10 mouse cellular contexts compared by ENCODE assay signal in genomic region chr11:98580301-98581121, GRCm38 (mm10). TPM values are rescaled to one million over a fixed set of nuclear protein-coding genes. Genes with fewer than 3 reads are reported as not detected.
DNase-seq lines count a peak whose midpoint lies in the region; ATAC-seq and TF ChIP-seq lines count a peak whose summit lies in the region.
"Had no signal": no experiment of that assay in that cellular context is flagged by ENCODE, and none has a peak within 500 bp of the region (broad histone marks: within the 10 kb centered on the region; RNA-seq: fewer than 3 reads in every experiment).

No protein-coding gene starts in this region.

- H3K9ac ChIP-seq in forebrain, embryonic 11.5 days (ENCODE audit: low read length) = no peak overlapping the region
- H3K9ac ChIP-seq in liver, embryonic 12.5 days = peak overlapping the region; percentile 95
- no peak overlapping the region for H3K9ac ChIP-seq in forebrain, postnatal 0 days

- H3K27me3 ChIP-seq in forebrain, embryonic 10.5 days (ENCODE audit: poor library complexity, severe bottlenecking) = no peaks in the 10 kb centered on the region
- no peaks in the 10 kb centered on the region for H3K27me3 ChIP-seq in forebrain, embryonic 11.5 days (ENCODE audit: control insufficient read depth, insufficient read depth, low read length)
- no peaks in the 10 kb centered on the region for H3K27me3 ChIP-seq in liver, embryonic 12.5 days (replicated peaks)
- H3K27me3 ChIP-seq in forebrain, postnatal 0 days (ENCODE audit: insufficient read depth, low read length) = no peaks in the 10 kb centered on the region

- TF ChIP-seq CTCF in forebrain, postnatal 0 days (IDR thresholded peaks at IDR 0.05; ENCODE audit: low read depth) = no peak

- no peaks in the 10 kb centered on the region for H3K9me3 ChIP-seq in forebrain, embryonic 10.5 days
- H3K9me3 ChIP-seq in forebrain, embryonic 11.5 days (ENCODE audit: control insufficient read depth, low read length) = no peaks in the 10 kb centered on the region
- H3K9me3 ChIP-seq in liver, embryonic 12.5 days (replicated peaks) = no peaks in the 10 kb centered on the region
- H3K9me3 ChIP-seq in forebrain, postnatal 0 days (ENCODE audit: low read length) = no peaks in the 10 kb centered on the region

- no peak for ATAC-seq in forebrain, embryonic 11.5 days (replicated peaks; ENCODE audit: low FRiP score)
- peak; percentile 76 for ATAC-seq in liver, embryonic 12.5 days
- ATAC-seq in monocyte, adult 5-6 weeks (replicated peaks; ENCODE audit: insufficient number of reproducible peaks, low FRiP score, low TSS enrichment, poor library complexity, severe bottlenecking) = no peak
- no peak for ATAC-seq in forebrain, postnatal 0 days

- H3K4me1 ChIP-seq in forebrain, embryonic 10.5 days = peaks cover 16% of the 10 kb centered on the region
- H3K4me1 ChIP-seq in forebrain, embryonic 11.5 days (replicated peaks; ENCODE audit: control insufficient read depth, insufficient read depth, low read length) = peaks cover 1% of the 10 kb centered on the region; the same call in 1 of the 2 replicates
- peaks cover 77% of the 10 kb centered on the region for H3K4me1 ChIP-seq in liver, embryonic 12.5 days
- H3K4me1 ChIP-seq in forebrain, postnatal 0 days (ENCODE audit: insufficient read depth) = peaks cover 1% of the 10 kb centered on the region; the same call in 1 of the 2 replicates

- DNase-seq in forebrain, embryonic 10.5 days (ENCODE audit: extremely low spot score, low spot score) = no peak
- no peak for DNase-seq in forebrain, embryonic 11.5 days (ENCODE audit: low spot score)
- peak; percentile 24 for DNase-seq in right cerebral cortex, postnatal 14 days
- DNase-seq in right cerebral cortex, postnatal 36 days (ENCODE audit: low spot score in 2 of 2) = no peak
- DNase-seq in forebrain, postnatal 0 days = no peak
- no peak for DNase-seq in cerebellum, postnatal 36 days

- H3K27ac ChIP-seq in forebrain, embryonic 10.5 days = peak overlapping the region; percentile 56; the same call in 1 of the 2 replicates
- H3K27ac ChIP-seq in forebrain, embryonic 11.5 days (ENCODE audit: low read depth, low read length) = no peak overlapping the region
- H3K27ac ChIP-seq in liver, embryonic 12.5 days = peak overlapping the region; percentile 99
- H3K27ac ChIP-seq in forebrain, postnatal 0 days (ENCODE audit: low read depth, low read length) = no peak overlapping the region

- H3K4me2 ChIP-seq in forebrain, embryonic 11.5 days (ENCODE audit: low read depth, low read length, severe bottlenecking) = no peak overlapping the region
- peak overlapping the region; percentile 96 for H3K4me2 ChIP-seq in liver, embryonic 12.5 days
- H3K4me2 ChIP-seq in forebrain, postnatal 0 days (ENCODE audit: low read depth) = no peak overlapping the region

- H3K4me3 ChIP-seq in forebrain, embryonic 10.5 days = no peak overlapping the region
- no peak overlapping the region for H3K4me3 ChIP-seq in forebrain, embryonic 11.5 days (ENCODE audit: low read depth, low read length)
- peak overlapping the region; percentile 97 for H3K4me3 ChIP-seq in liver, embryonic 12.5 days
- no peak overlapping the region for H3K4me3 ChIP-seq in forebrain, postnatal 0 days (ENCODE audit: low read depth, low read length)

- peaks cover 43% of the 10 kb centered on the region for H3K36me3 ChIP-seq in forebrain, embryonic 10.5 days (replicated peaks)
- H3K36me3 ChIP-seq in forebrain, embryonic 11.5 days (ENCODE audit: control insufficient read depth, insufficient read depth, low read length) = no peaks in the 10 kb centered on the region; the same call in 1 of the 2 replicates
- H3K36me3 ChIP-seq in liver, embryonic 12.5 days = peaks cover 37% of the 10 kb centered on the region
- H3K36me3 ChIP-seq in forebrain, postnatal 0 days (ENCODE audit: insufficient read depth) = peaks cover 25% of the 10 kb centered on the region

- 70% methylated on average over 16 of the region's 16 CpGs for WGBS in forebrain, embryonic 10.5 days
- 70% methylated on average over 16 of the region's 16 CpGs for WGBS in forebrain, embryonic 11.5 days
- whole genome bisulfite sequencing in liver, embryonic 12.5 days (ENCODE audit: insufficient replicate concordance) = 22% methylated on average over 16 of the region's 16 CpGs
- WGBS in forebrain, postnatal 0 days = 67% methylated on average over 16 of the region's 16 CpGs

RNA-seq across cellular contexts. Expression of gene Ormdl3, which starts 6.7 kb away (rescaled TPM):
- polyA plus RNA-seq in forebrain, embryonic 10.5 days (2016; fragmentation: Nextera tagmentation; extraction: Ambion mirVana) = 62.8 and 65.6 TPM in 2 replicates
- 8.6 and 11.2 TPM in 2 replicates for polyA plus RNA-seq in forebrain, embryonic 11.5 days (2014; fragmentation: Nextera tagmentation; extraction: Ambion mirVana)
- 44.2 and 44.3 TPM in 2 replicates for polyA plus RNA-seq in liver, embryonic 12.5 days (2016; fragmentation: Nextera tagmentation; extraction: Ambion mirVana)
- total RNA-seq in monocyte, adult 5-6 weeks (2017) = 10.6 to 34.4 TPM (median 16.6 TPM) in 3 replicates
- total RNA-seq in forebrain, postnatal 0 days (2014; rRNA removed) = 99.8 and 115 TPM in 2 replicates
- 114 and 119 TPM in 2 replicates for polyA plus RNA-seq in forebrain, postnatal 0 days (2015; fragmentation: Nextera tagmentation; extraction: Ambion mirVana)

RNA-seq across cellular contexts. Expression of gene Lrrc3c, which starts 17.6 kb away (rescaled TPM):
- not detected in 2 replicates for polyA plus RNA-seq in forebrain, embryonic 10.5 days (2016; fragmentation: Nextera tagmentation; extraction: Ambion mirVana)
- polyA plus RNA-seq in forebrain, embryonic 11.5 days (2014; fragmentation: Nextera tagmentation; extraction: Ambion mirVana) = not detected in 2 replicates
- polyA plus RNA-seq in liver, embryonic 12.5 days (2016; fragmentation: Nextera tagmentation; extraction: Ambion mirVana) = not detected in 2 replicates
- total RNA-seq in monocyte, adult 5-6 weeks (2017) = not detected in 3 replicates
- not detected in 2 replicates for total RNA-seq in forebrain, postnatal 0 days (2014; rRNA removed)
- not detected in 2 replicates for polyA plus RNA-seq in forebrain, postnatal 0 days (2015; fragmentation: Nextera tagmentation; extraction: Ambion mirVana)
- polyA plus RNA-seq: C2C12; embryonic facial prominence, embryonic 14.5 days had no signal

RNA-seq across cellular contexts. Expression of gene Zpbp2, which starts 29.6 kb away (rescaled TPM):
- polyA plus RNA-seq in forebrain, embryonic 10.5 days (2016; fragmentation: Nextera tagmentation; extraction: Ambion mirVana) = 0.26 and 0.66 TPM in 2 replicates
- polyA plus RNA-seq in forebrain, embryonic 11.5 days (2014; fragmentation: Nextera tagmentation; extraction: Ambion mirVana) = 0.21 TPM in 2 replicates
- polyA plus RNA-seq in liver, embryonic 12.5 days (2016; fragmentation: Nextera tagmentation; extraction: Ambion mirVana) = 0.46 and 0.55 TPM in 2 replicates
- total RNA-seq in monocyte, adult 5-6 weeks (2017) = 1.0 to 3.5 TPM (median 2.2 TPM) in 3 replicates
- total RNA-seq in forebrain, postnatal 0 days (2014; rRNA removed) = not detected in 2 replicates
- not detected in 2 replicates for polyA plus RNA-seq in forebrain, postnatal 0 days (2015; fragmentation: Nextera tagmentation; extraction: Ambion mirVana)
- polyA plus RNA-seq: C2C12; embryonic facial prominence, embryonic 14.5 days had no signal

RNA-seq across cellular contexts. Expression of gene Ikzf3, which starts 34.7 kb away (rescaled TPM):
- 0.07 TPM in 1 of 2 replicates, not detected in the other for polyA plus RNA-seq in forebrain, embryonic 10.5 days (2016; fragmentation: Nextera tagmentation; extraction: Ambion mirVana)
- polyA plus RNA-seq in forebrain, embryonic 11.5 days (2014; fragmentation: Nextera tagmentation; extraction: Ambion mirVana) = 0.08 TPM in 1 of 2 replicates, not detected in the other
- 0.07 and 0.12 TPM in 2 replicates for polyA plus RNA-seq in liver, embryonic 12.5 days (2016; fragmentation: Nextera tagmentation; extraction: Ambion mirVana)
- total RNA-seq in monocyte, adult 5-6 weeks (2017) = 82.2 to 248 TPM (median 102 TPM) in 3 replicates
- 0.14 and 0.15 TPM in 2 replicates for total RNA-seq in forebrain, postnatal 0 days (2014; rRNA removed)
- 0.21 and 0.23 TPM in 2 replicates for polyA plus RNA-seq in forebrain, postnatal 0 days (2015; fragmentation: Nextera tagmentation; extraction: Ambion mirVana)
- polyA plus RNA-seq: C2C12 had no signal

RNA-seq across cellular contexts. Expression of gene Gm12355, which starts 45.0 kb away (rescaled TPM):
- 1.4 and 1.5 TPM in 2 replicates for polyA plus RNA-seq in forebrain, embryonic 10.5 days (2016; fragmentation: Nextera tagmentation; extraction: Ambion mirVana)
- 0.96 and 1.5 TPM in 2 replicates for polyA plus RNA-seq in forebrain, embryonic 11.5 days (2014; fragmentation: Nextera tagmentation; extraction: Ambion mirVana)
- polyA plus RNA-seq in liver, embryonic 12.5 days (2016; fragmentation: Nextera tagmentation; extraction: Ambion mirVana) = 0.87 and 0.96 TPM in 2 replicates
- 0.43 to 1.6 TPM in 2 of 3 replicates, not detected in the other for total RNA-seq in monocyte, adult 5-6 weeks (2017)
- 0.29 TPM in 1 of 2 replicates, not detected in the other for total RNA-seq in forebrain, postnatal 0 days (2014; rRNA removed)
- polyA plus RNA-seq in forebrain, postnatal 0 days (2015; fragmentation: Nextera tagmentation; extraction: Ambion mirVana) = 0.68 and 0.98 TPM in 2 replicates

Comparison
In these comparisons a context has a peak if more than half of its experiments do, and no peak if none do; other contexts are left out.
1. H3K27ac ChIP-seq: peak in forebrain, embryonic 10.5 days (single experiment) and liver, embryonic 12.5 days (single experiment); none in forebrain, embryonic 11.5 days (single experiment) and forebrain, postnatal 0 days (single experiment).